Mouse (Mus musculus) embryonic facial prominence, embryonic 15.5 days (tissue): ENCODE data around the gene 9930022D16Rik. TPM values are rescaled to one million over a fixed set of nuclear protein-coding genes. Genes with fewer than 3 reads are reported as not detected.

Experiments used
- ATAC-seq: fragments of 200-750 bp; cut with Nextera tagmentation; 2 replicates; pipeline ENCODE4 v1.8.0; 2017; ENCODE audit warnings: low read depth, moderate TSS enrichment; ENCODE audit not compliant: insufficient number of reproducible peaks, low FRiP score, low TSS enrichment
- H3K27ac ChIP-seq: fragments of 300-500 bp; sonication (generic); replicated peaks from 2 replicates; pipeline ENCODE4 v1.5.1; 2015; ENCODE audit warnings: mild to moderate bottlenecking, inconsistent platforms
- H3K27me3 ChIP-seq: fragments of 300-500 bp; sonication (generic); 2 replicates; pipeline ENCODE4 v1.6.1; 2015; ENCODE audit warnings: inconsistent platforms
- H3K36me3 ChIP-seq: fragments of 300-500 bp; sonication (generic); 2 replicates; pipeline ENCODE4 v1.6.1; 2015; ENCODE audit warnings: mild to moderate bottlenecking, inconsistent platforms
- H3K4me1 ChIP-seq: fragments of 300-500 bp; sonication (generic); 2 replicates; pipeline ENCODE4 v1.6.1; 2015; ENCODE audit warnings: inconsistent platforms
- H3K4me2 ChIP-seq: fragments of 300-500 bp; sonication (generic); replicated peaks from 2 replicates; pipeline ENCODE4 v1.6.1; 2015; ENCODE audit warnings: mild to moderate bottlenecking, inconsistent platforms
- H3K4me3 ChIP-seq: fragments of 300-500 bp; sonication (generic); replicated peaks from 2 replicates; pipeline ENCODE4 v1.5.1; 2015; ENCODE audit warnings: mild to moderate bottlenecking, inconsistent platforms
- H3K9ac ChIP-seq: fragments of 300-500 bp; sonication (generic); 2 replicates; pipeline ENCODE4 v1.6.1; 2015; ENCODE audit warnings: inconsistent platforms
- H3K9me3 ChIP-seq: fragments of 300-500 bp; sonication (generic); replicated peaks from 2 replicates; pipeline ENCODE4 v1.6.1; 2016; ENCODE audit warnings: inconsistent platforms
- WGBS: fragments of 180-500 bp; shearing (Covaris S2); methylation state at CpG from one replicate; pipeline ENCODE4 v1.1.7; 2015; 5-methylcytosine and 5-hydroxymethylcytosine counted together
- polyA plus RNA-seq: library from polyadenylated mRNA; unstranded; fragments of >200 nt; fragmentation: Nextera tagmentation; extraction: Ambion mirVana; gene quantifications from 2 replicates; pipeline ENCODE4 v1.2.1, GENCODE M21; 2015

The 9930022D16Rik gene
- polyA plus RNA-seq, 1 experiment from 2014 or later, result not detected

- 74% methylated on average over 8 of the region's 8 CpGs for WGBS
- Histone ChIP-seq H3K4me3 (no peak overlapping the region), H3K27ac (no peak overlapping the region), H3K9ac (no peak overlapping the region), H3K36me3 (no peaks in the 10 kb centered on the region), H3K9me3 (no peaks in the 10 kb centered on the region), H3K27me3 (no peaks in the 10 kb centered on the region), H3K4me1 (peaks cover 23% of the 10 kb centered on the region; the same call in 1 of the 2 replicates), H3K4me2 (no peak overlapping the region)
- no peak for ATAC-seq
These were observed 28.4 kb upstream of the 9930022D16Rik start for GRCm38 (mm10) chr11:109385296-109385695.

GRCm38 (mm10) chr11:109389046-109389445 lies 24.7 kb upstream of the 9930022D16Rik start:
- Histone ChIP-seq H3K4me3 (no peak overlapping the region), H3K9me3 (no peaks in the 10 kb centered on the region), H3K4me2 (no peak overlapping the region), H3K36me3 (peaks cover 5% of the 10 kb centered on the region; the same call in 1 of the 2 replicates), H3K9ac (no peak overlapping the region), H3K4me1 (peaks cover 22% of the 10 kb centered on the region; the same call in 1 of the 2 replicates), H3K27ac (no peak overlapping the region), H3K27me3 (no peaks in the 10 kb centered on the region)
- no peak for ATAC-seq
- 82% methylated on average over 5 of the region's 5 CpGs for WGBS

- ATAC-seq, result no peak
- H3K4me1 ChIP-seq, result peaks cover 11% of the 10 kb centered on the region; the same call in 1 of the 2 replicates
- 75% methylated on average over 7 of the region's 7 CpGs for WGBS
- no peak overlapping the region for H3K9ac ChIP-seq
- no peak overlapping the region for H3K27ac ChIP-seq
- no peaks in the 10 kb centered on the region for H3K9me3 ChIP-seq
- no peak overlapping the region for H3K4me3 ChIP-seq
- H3K27me3 ChIP-seq, result no peaks in the 10 kb centered on the region
- H3K36me3 ChIP-seq, result peaks cover 17% of the 10 kb centered on the region
- no peak overlapping the region for H3K4me2 ChIP-seq
These were observed 22.5 kb upstream of the 9930022D16Rik start for GRCm38 (mm10) chr11:109391200-109391599.

GRCm38 (mm10) chr11:109391760-109392159 lies 22.0 kb upstream of the 9930022D16Rik start:
- Histone ChIP-seq H3K27me3 (no peaks in the 10 kb centered on the region), H3K27ac (no peak overlapping the region), H3K9me3 (no peaks in the 10 kb centered on the region), H3K4me3 (no peak overlapping the region), H3K9ac (no peak overlapping the region), H3K4me2 (no peak overlapping the region), H3K4me1 (peaks cover 11% of the 10 kb centered on the region; the same call in 1 of the 2 replicates), H3K36me3 (peaks cover 21% of the 10 kb centered on the region)
- WGBS, result 67% methylated on average over 7 of the region's 7 CpGs
- no peak for ATAC-seq

DNA sequence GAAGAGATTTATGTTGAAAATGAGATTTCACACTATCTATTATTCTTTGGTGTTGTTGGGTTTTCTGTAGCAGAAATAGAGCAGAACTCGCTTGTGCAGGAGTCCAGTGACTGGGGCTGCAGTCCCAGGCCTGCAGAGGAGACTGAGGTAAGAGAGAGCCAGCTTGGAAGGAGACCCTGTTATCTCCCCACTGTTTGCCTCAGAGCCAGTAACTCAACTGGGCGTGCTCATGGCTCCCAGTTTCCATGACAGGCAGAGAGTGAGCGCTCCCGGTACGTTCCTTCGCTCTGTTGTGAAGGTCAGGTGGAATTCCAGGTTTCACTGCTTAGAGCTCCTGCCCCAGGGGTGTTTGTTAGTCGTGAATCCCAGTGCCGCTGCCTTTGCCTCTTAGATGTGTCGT lies 21.1 kb upstream of the 9930022D16Rik start:
- 81% methylated on average over 9 of the region's 9 CpGs for WGBS
- H3K36me3 ChIP-seq, result peaks cover 28% of the 10 kb centered on the region
- peaks cover 10% of the 10 kb centered on the region; the same call in 1 of the 2 replicates for H3K4me1 ChIP-seq
- H3K27ac ChIP-seq, result no peak overlapping the region
- ATAC-seq, result no peak
- H3K4me2 ChIP-seq, result no peak overlapping the region
- H3K4me3 ChIP-seq, result no peak overlapping the region
- H3K9me3 ChIP-seq, result no peaks in the 10 kb centered on the region
- no peak overlapping the region for H3K9ac ChIP-seq
- H3K27me3 ChIP-seq, result no peaks in the 10 kb centered on the region

DNA sequence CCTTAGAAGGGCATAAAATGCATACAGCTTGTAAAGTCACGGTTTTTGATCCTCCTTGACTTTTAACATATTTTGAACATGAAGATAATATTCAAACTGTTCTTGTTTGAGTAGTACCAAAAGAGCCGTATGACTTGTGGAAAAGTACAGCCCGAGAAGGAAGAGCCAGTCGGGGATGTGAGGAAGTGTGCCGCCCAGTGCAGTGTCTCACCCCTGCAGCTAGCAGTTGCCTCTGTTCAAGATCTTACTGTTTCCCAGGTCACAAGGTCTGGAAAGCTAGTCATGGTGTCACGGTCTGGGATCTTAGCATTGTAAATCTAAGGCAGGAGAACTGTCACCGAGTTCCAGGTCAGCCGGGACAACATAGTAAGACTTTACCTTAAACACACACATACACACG lies 19.0 kb upstream of the 9930022D16Rik start:
- Histone ChIP-seq H3K9ac (no peak overlapping the region), H3K36me3 (peaks cover 34% of the 10 kb centered on the region), H3K4me1 (no peaks in the 10 kb centered on the region), H3K27ac (no peak overlapping the region), H3K4me2 (no peak overlapping the region), H3K9me3 (no peaks in the 10 kb centered on the region), H3K4me3 (no peak overlapping the region), H3K27me3 (no peaks in the 10 kb centered on the region)
- ATAC-seq, result no peak
- WGBS, result 86% methylated on average over 9 of the region's 9 CpGs

GRCm38 (mm10) chr11:109395291-109395690 lies 18.4 kb upstream of the 9930022D16Rik start:
- H3K36me3 ChIP-seq, result peaks cover 34% of the 10 kb centered on the region
- no peaks in the 10 kb centered on the region for H3K9me3 ChIP-seq
- 86% methylated on average over 9 of the region's 9 CpGs for WGBS
- no peaks in the 10 kb centered on the region for H3K4me1 ChIP-seq
- no peak overlapping the region for H3K4me3 ChIP-seq
- no peaks in the 10 kb centered on the region for H3K27me3 ChIP-seq
- no peak overlapping the region for H3K9ac ChIP-seq
- no peak; the same call in 1 of the 2 replicates for ATAC-seq
- no peak overlapping the region for H3K27ac ChIP-seq
- no peak overlapping the region for H3K4me2 ChIP-seq

GRCm38 (mm10) chr11:109406431-109406830 lies 7.3 kb upstream of the 9930022D16Rik start:
- Histone ChIP-seq H3K4me2 (no peak overlapping the region), H3K36me3 (no peaks in the 10 kb centered on the region), H3K27ac (no peak overlapping the region), H3K9ac (no peak overlapping the region), H3K27me3 (no peaks in the 10 kb centered on the region), H3K4me3 (no peak overlapping the region), H3K4me1 (no peaks in the 10 kb centered on the region), H3K9me3 (no peaks in the 10 kb centered on the region)
- 81% methylated on average over 5 of the region's 5 CpGs for WGBS
- no peak for ATAC-seq

DNA sequence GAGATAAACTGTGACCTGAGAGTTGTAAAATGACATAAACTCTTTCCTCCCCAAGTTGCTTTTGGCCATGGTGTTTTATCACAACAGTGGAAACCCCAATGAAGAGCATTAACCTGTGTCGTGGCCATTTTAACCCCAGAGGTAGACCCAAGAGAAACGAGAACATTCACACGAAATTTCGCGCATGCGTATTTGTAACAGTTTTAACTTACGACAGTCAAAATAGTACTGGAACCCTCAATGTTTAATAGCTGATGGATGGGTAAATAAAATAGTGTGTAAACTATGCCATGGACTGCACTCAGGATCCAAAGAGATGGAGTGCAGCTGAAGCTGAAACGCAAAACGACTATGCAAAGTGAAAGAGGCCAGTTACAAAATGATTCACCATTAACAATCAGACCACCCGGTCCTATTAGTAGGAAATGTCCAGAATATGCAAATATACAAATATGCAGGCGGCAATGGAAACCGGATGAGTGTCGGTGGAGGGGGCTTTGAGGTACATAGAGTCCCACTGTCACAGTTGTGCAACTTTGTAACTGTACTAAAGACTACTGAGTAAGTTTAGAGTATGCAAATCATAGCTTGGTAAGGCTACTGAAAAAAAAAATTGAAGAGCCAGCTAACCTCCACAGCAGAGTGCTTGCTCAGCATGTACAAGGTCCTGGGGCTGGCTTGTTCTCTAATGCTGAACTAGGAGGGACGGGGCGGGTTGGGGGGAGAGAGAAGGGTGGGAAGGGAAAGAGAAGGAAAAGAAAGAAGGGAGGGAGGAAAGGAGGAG lies 3.3 kb upstream of the 9930022D16Rik start:
- H3K4me1 ChIP-seq, result no peaks in the 10 kb centered on the region
- no peak overlapping the region for H3K4me3 ChIP-seq
- no peak overlapping the region for H3K9ac ChIP-seq
- no peaks in the 10 kb centered on the region for H3K27me3 ChIP-seq
- no peaks in the 10 kb centered on the region for H3K36me3 ChIP-seq
- H3K9me3 ChIP-seq, result no peaks in the 10 kb centered on the region
- no peak overlapping the region for H3K27ac ChIP-seq
- H3K4me2 ChIP-seq, result no peak overlapping the region
- ATAC-seq, result no peak
- 88% methylated on average over 15 of the region's 15 CpGs for WGBS

DNA sequence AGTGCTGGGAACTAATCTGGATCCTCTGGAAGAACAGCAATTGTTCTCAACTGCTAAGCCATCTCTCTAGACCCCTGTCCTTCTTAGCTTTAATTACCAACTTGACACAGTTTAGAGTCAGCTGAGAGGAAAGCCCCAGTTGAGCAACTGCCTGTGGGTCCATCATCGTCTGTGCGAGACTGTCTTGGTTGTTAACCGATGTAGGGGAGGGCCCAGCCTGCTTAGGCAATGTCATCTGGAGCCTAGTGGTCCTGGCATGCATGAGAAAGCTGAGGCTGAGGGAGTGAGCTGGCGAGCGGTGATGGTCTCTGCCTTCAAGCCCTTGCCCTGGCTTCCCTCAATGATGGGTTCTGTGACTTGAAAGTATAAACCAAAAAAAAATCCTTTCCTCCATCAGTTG lies 1.1 kb downstream of the 9930022D16Rik start:
- ATAC-seq, result no peak
- H3K27ac ChIP-seq, result no peak overlapping the region
- H3K9me3 ChIP-seq, result no peaks in the 10 kb centered on the region
- no peaks in the 10 kb centered on the region for H3K4me1 ChIP-seq
- no peak overlapping the region for H3K4me3 ChIP-seq
- H3K36me3 ChIP-seq, result no peaks in the 10 kb centered on the region
- H3K27me3 ChIP-seq, result no peaks in the 10 kb centered on the region
- 87% methylated on average over 5 of the region's 5 CpGs for WGBS
- no peak overlapping the region for H3K4me2 ChIP-seq
- no peak overlapping the region for H3K9ac ChIP-seq

GRCm38 (mm10) chr11:109416709-109417420 lies 3.1 kb downstream of the 9930022D16Rik start:
- Histone ChIP-seq H3K36me3 (no peaks in the 10 kb centered on the region), H3K4me2 (no peak overlapping the region), H3K9ac (no peak overlapping the region), H3K4me3 (no peak overlapping the region), H3K4me1 (no peaks in the 10 kb centered on the region), H3K27me3 (no peaks in the 10 kb centered on the region), H3K9me3 (no peaks in the 10 kb centered on the region), H3K27ac (no peak overlapping the region)
- WGBS, result 80% methylated on average over 8 of the region's 8 CpGs
- no peak for ATAC-seq
